Mouse (Mus musculus): ENCODE results near the gene Opa1. TPM values are rescaled to one million over a fixed set of nuclear protein-coding genes. Genes with fewer than 3 reads are reported as not detected.

Opa1 gene
- total and polyA plus RNA-seq, 2 experiments from 2014 or later = 43.9 to 77.4 TPM

DNA sequence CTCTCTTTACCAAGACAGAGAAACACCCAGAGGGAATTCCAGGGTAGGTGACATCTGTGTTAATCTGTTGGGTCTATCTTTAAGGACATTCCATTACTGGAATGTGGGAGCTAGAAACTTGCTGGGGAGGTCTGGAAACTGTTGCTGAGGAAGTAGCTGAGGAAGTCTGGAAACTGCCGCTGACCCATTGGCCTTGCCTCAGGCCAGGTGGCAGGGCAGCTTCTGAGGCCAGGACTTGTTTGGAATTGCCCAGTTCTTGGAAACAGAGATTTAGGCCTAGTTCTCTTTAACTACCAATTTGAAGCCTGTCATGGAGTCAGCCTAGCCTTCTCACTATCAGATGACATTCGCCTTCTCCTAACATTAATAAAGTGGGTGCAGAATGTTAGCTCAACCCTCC lies 105.5 kb downstream of the Opa1 start:
- 98% methylated on average over 2 of the region's 2 CpGs for WGBS
- no peak for ATAC-seq (ENCODE audit: low FRiP score)

GRCm38 (mm10) chr16:29686141-29686540 lies 107.0 kb downstream of the Opa1 start:
- Histone ChIP-seq H3K4me3 (ENCODE audit: low read depth, low read length) (no peak overlapping the region), H3K4me1 (ENCODE audit: insufficient read depth, low read length) (peaks cover 10% of the 10 kb centered on the region; the same call in 1 of the 2 replicates), H3K36me3 (ENCODE audit: insufficient read depth, low read length) (no peaks in the 10 kb centered on the region), H3K27ac (ENCODE audit: low read depth, low read length) (no peak overlapping the region), H3K9ac (replicated peaks; ENCODE audit: low read length, poor library complexity, severe bottlenecking) (no peak overlapping the region), H3K4me2 (ENCODE audit: low read depth, low read length, poor library complexity, severe bottlenecking) (no peak overlapping the region), H3K27me3 (ENCODE audit: insufficient read depth, low read length) (no peaks in the 10 kb centered on the region), H3K9me3 (ENCODE audit: low read length) (no peaks in the 10 kb centered on the region)
- 77% methylated on average over 6 of the region's 6 CpGs for WGBS
- ATAC-seq (ENCODE audit: low FRiP score) = no peak
- no peak for TF ChIP-seq CTCF (IDR thresholded peaks at IDR 0.05)
- no peak for DNase-seq (ENCODE audit: low spot score)

More for the DNA sequence above, 105.5 kb downstream of the Opa1 start:
- no peak overlapping the region for H3K4me3 ChIP-seq (ENCODE audit: low read depth, low read length)
- H3K27me3 ChIP-seq (ENCODE audit: insufficient read depth, low read length) = peaks cover 7% of the 10 kb centered on the region; the same call in 1 of the 2 replicates
- no peak overlapping the region for H3K9ac ChIP-seq (replicated peaks; ENCODE audit: low read length, poor library complexity, severe bottlenecking)
- peaks cover 10% of the 10 kb centered on the region; the same call in 1 of the 2 replicates for H3K4me1 ChIP-seq (ENCODE audit: insufficient read depth, low read length)
- DNase-seq (ENCODE audit: low spot score) = no peak
- H3K4me2 ChIP-seq (ENCODE audit: low read depth, low read length, poor library complexity, severe bottlenecking) = no peak overlapping the region
- TF ChIP-seq CTCF (IDR thresholded peaks at IDR 0.05) = no peak
- no peak overlapping the region for H3K27ac ChIP-seq (ENCODE audit: low read depth, low read length)
- no peaks in the 10 kb centered on the region for H3K36me3 ChIP-seq (ENCODE audit: insufficient read depth, low read length)
- H3K9me3 ChIP-seq (ENCODE audit: low read length) = no peaks in the 10 kb centered on the region

DNA sequence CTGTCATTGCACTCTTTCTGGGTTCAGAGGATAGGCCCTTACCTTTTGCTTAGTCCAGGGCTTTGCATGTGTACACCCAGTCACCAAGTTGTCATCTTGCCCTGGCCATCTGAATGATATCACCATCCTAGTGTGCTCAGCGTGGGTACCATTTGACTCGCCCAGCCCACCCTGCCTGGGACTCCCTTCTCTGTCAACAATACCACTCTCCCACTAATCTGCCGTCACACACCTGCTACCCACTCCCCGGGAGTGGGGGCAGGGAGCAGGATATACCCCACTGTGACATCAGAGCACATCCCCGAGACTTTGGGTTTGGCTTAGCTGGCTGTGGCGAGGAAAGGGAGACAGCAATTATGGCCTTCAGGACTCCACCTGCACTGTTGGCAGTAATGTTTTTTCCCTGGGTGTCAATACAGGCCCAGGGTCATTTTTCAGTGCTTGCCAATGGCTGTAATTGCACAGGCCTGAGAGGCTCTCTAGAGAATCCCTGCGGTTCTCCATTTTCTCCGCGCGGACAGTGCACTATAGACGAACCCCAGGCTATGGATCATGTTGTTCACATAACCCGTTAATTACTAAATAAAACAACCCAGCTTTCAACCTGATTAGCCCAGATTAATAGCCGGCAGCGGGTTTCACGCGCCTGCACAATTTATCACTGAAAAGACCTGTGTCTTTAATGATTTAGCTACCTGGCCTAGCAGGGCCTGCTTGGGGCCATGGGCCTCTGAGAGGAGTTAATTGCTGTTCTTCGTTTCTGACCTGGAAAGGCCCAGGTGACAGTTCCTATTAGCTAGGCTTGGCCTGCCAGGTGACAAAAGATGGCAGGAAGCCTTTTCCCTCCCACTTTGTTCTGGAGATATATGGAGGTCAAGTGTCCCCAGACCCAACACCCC lies 109.1 kb downstream of the Opa1 start:
- DNase-seq (ENCODE audit: low spot score) (no peak), ATAC-seq (ENCODE audit: low FRiP score) (no peak)
- Histone ChIP-seq H3K9ac (replicated peaks; ENCODE audit: low read length, poor library complexity, severe bottlenecking) (no peak overlapping the region), H3K36me3 (ENCODE audit: insufficient read depth, low read length) (no peaks in the 10 kb centered on the region), H3K27ac (ENCODE audit: low read depth, low read length) (no peak overlapping the region), H3K4me1 (ENCODE audit: insufficient read depth, low read length) (peaks cover 4% of the 10 kb centered on the region; the same call in 1 of the 2 replicates), H3K27me3 (ENCODE audit: insufficient read depth, low read length) (no peaks in the 10 kb centered on the region), H3K4me2 (ENCODE audit: low read depth, low read length, poor library complexity, severe bottlenecking) (no peak overlapping the region), H3K9me3 (ENCODE audit: low read length) (no peaks in the 10 kb centered on the region), H3K4me3 (ENCODE audit: low read depth, low read length) (no peak overlapping the region)
- no peak for TF ChIP-seq CTCF (IDR thresholded peaks at IDR 0.05)
- WGBS = 58% methylated on average over 17 of the region's 17 CpGs

- no peak overlapping the region for H3K9ac ChIP-seq (replicated peaks; ENCODE audit: low read length, poor library complexity, severe bottlenecking)
- H3K4me1 ChIP-seq (ENCODE audit: insufficient read depth, low read length) = 0 out of 2 replicates have a peak, but pooled peaks cover 2% of the 10 kb centered on the region
- WGBS = 80% methylated on average over 11 of the region's 11 CpGs
Observed at GRCm38 (mm10) chr16:29689187-29689819, 110.2 kb downstream of the Opa1 start.

GRCm38 (mm10) chr16:29693025-29693682 lies 114.0 kb downstream of the Opa1 start:
- no peak for ATAC-seq (ENCODE audit: low FRiP score)
- 13% methylated on average over 5 of the region's 5 CpGs for WGBS
- no peaks in the 10 kb centered on the region for H3K36me3 ChIP-seq (ENCODE audit: insufficient read depth, low read length)
- no peaks in the 10 kb centered on the region for H3K27me3 ChIP-seq (ENCODE audit: insufficient read depth, low read length)
- no peak overlapping the region for H3K4me3 ChIP-seq (ENCODE audit: low read depth, low read length)
- no peak overlapping the region for H3K27ac ChIP-seq (ENCODE audit: low read depth, low read length)
- TF ChIP-seq CTCF (IDR thresholded peaks at IDR 0.05) = no peak
- no peak overlapping the region for H3K4me2 ChIP-seq (ENCODE audit: low read depth, low read length, poor library complexity, severe bottlenecking)
- no peaks in the 10 kb centered on the region for H3K9me3 ChIP-seq (ENCODE audit: low read length)
- DNase-seq (ENCODE audit: low spot score) = peak; percentile 6
- 0 out of 2 replicates have a peak, but pooled peaks cover 2% of the 10 kb centered on the region for H3K4me1 ChIP-seq (ENCODE audit: insufficient read depth, low read length)
- no peak overlapping the region for H3K9ac ChIP-seq (replicated peaks; ENCODE audit: low read length, poor library complexity, severe bottlenecking)

More at GRCm38 (mm10) chr16:29689187-29689819, 110.2 kb downstream of the Opa1 start:
- no peaks in the 10 kb centered on the region for H3K9me3 ChIP-seq (ENCODE audit: low read length)
- no peaks in the 10 kb centered on the region for H3K36me3 ChIP-seq (ENCODE audit: insufficient read depth, low read length)
- H3K4me2 ChIP-seq (ENCODE audit: low read depth, low read length, poor library complexity, severe bottlenecking) = no peak overlapping the region
- no peaks in the 10 kb centered on the region for H3K27me3 ChIP-seq (ENCODE audit: insufficient read depth, low read length)
- no peak overlapping the region for H3K27ac ChIP-seq (ENCODE audit: low read depth, low read length)
- no peak overlapping the region for H3K4me3 ChIP-seq (ENCODE audit: low read depth, low read length)
- no peak for ATAC-seq (ENCODE audit: low FRiP score)
- no peak for DNase-seq (ENCODE audit: low spot score)
- no peak for TF ChIP-seq CTCF (IDR thresholded peaks at IDR 0.05)
